In the genomic region with DNA sequence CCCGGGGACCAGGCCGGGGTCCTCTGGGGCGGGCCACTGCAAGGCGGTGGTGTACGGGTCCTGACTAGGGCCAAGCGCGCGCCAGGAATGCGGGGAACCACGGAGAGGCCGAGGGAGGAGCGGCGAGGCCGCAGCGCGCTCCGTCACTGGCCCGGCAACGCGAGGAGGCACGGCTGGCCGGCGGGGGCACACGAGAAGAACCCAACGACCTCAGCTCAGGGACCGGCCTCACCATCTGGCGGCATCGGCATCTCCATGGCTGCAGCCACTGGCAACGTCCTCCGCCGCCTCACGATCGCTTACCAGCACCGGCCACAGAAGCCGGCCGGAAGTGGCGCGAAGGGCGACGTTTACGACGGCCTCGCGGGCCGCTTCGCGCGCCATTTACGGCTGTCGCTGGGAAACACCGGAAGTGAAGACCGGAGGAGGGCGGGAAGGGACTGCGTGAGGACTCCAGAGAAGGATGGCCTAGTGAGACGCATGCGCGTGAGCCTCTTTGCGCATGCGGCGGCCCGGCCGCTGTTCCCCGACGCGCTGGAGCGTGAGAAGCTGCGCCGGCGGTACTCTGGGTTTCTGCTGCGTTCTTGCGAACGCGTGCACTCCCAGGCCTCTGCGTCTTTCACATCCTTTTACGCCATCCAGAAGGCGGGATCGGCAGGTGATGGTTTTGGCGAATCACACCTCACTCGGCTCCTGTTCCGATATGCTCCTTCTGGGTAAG, we compare ENCODE assay signal across 8 mouse cellular contexts. TPM values are rescaled to one million over a fixed set of nuclear protein-coding genes. Genes with fewer than 3 reads are reported as not detected.
DNase-seq lines count a peak whose midpoint lies in the region; ATAC-seq lines count a peak whose summit lies in the region.

A gene (minus strand): TSS at position 401 of the 721 bp plus-strand sequence.

- DNase-seq in T-cell, adult 2 months (ENCODE audit: low spot score): peak; percentile 99
- peak; percentile 96 to 98 for DNase-seq in cerebellum, postnatal 36 days
- DNase-seq in frontal cortex, postnatal 36 days (ENCODE audit: low spot score in 2 of 2): peak; percentile 98 to 99
- peak; percentile 97 for DNase-seq in left cerebral cortex, adult 11 months (ENCODE audit: low spot score)
- DNase-seq in lung, postnatal 4 days: peak; percentile 98 to 99
- DNase-seq in retina, postnatal 7 days (ENCODE audit: low read depth, low spot score): peak; percentile 96
- peak; percentile 95 for DNase-seq in urinary bladder, adult 2 months (ENCODE audit: low spot score)

- peak within 1 kb of the TSS; percentile 61 for H3K4me3 ChIP-seq in hindbrain, embryonic 15.5 days

- peaks cover 15% of the 10 kb centered on the region for H3K36me3 ChIP-seq in hindbrain, embryonic 15.5 days

- peaks cover 29% of the 10 kb centered on the region for H3K4me1 ChIP-seq in hindbrain, embryonic 15.5 days (replicated peaks)

- WGBS in hindbrain, embryonic 15.5 days: under 1% methylated on average over 72 of the region's 80 CpGs

- no peaks in the 10 kb centered on the region for H3K9me3 ChIP-seq in hindbrain, embryonic 15.5 days

- ATAC-seq in hindbrain, embryonic 15.5 days (ENCODE audit: low FRiP score, low read depth): peak; percentile 97

- peak within 1 kb of the TSS; percentile 85 for H3K27ac ChIP-seq in hindbrain, embryonic 15.5 days (replicated peaks)

- H3K4me2 ChIP-seq in hindbrain, embryonic 15.5 days: peak within 1 kb of the TSS; percentile 79

- no peaks in the 10 kb centered on the region for H3K27me3 ChIP-seq in hindbrain, embryonic 15.5 days

- peak within 1 kb of the TSS; percentile 75 for H3K9ac ChIP-seq in hindbrain, embryonic 15.5 days

RNA-seq across cellular contexts. Expression of the gene that starts here (rescaled TPM):
- 44.5 and 59.8 TPM in 2 replicates for polyA plus RNA-seq in hindbrain, embryonic 15.5 days (2015; fragmentation: Nextera tagmentation; extraction: Ambion mirVana)
- polyA plus RNA-seq in urinary bladder, adult 2 months (2012; rRNA removed): 27.4 and 38.5 TPM in 2 replicates

Comparison
In these comparisons a context has a peak if more than half of its experiments do, and no peak if none do; other contexts are left out.
1. Peak in every context shown above with its lines: DNase-seq, ATAC-seq, H3K4me3 ChIP-seq and H3K27ac ChIP-seq.